Mouse (Mus musculus) stomach, postnatal 0 days (tissue): ENCODE results near the gene Wnt1. TPM values are rescaled to one million over a fixed set of nuclear protein-coding genes. Genes with fewer than 3 reads are reported as not detected.
A peak's percentile ranks its signal among the peaks of the same experiment; 100 is the strongest.

Experiments
- ATAC-seq: fragments of 200-750 bp; cut with Nextera tagmentation; 2 replicates; pipeline ENCODE4 v1.8.0; 2017; ENCODE audit not compliant: low FRiP score, low TSS enrichment
- DNase-seq: peaks from one replicate; pipeline ENCODE4 v3.0.0-alpha.2; 2016; ENCODE audit warnings: low spot score
- H3K27ac ChIP-seq: fragments of 300-500 bp; sonication (generic); replicated peaks from 2 replicates; pipeline ENCODE4 v1.5.1; 2014; ENCODE audit warnings: mild to moderate bottlenecking, control low read depth
- H3K27me3 ChIP-seq: fragments of 300-500 bp; sonication (generic); 2 replicates; pipeline ENCODE4 v1.6.1; 2014; ENCODE audit warnings: low read length; ENCODE audit not compliant: control insufficient read depth, insufficient read depth
- H3K36me3 ChIP-seq: fragments of 300-500 bp; sonication (generic); 2 replicates; pipeline ENCODE4 v1.6.1; 2014; ENCODE audit warnings: low read length, mixed read lengths; ENCODE audit not compliant: control insufficient read depth, insufficient read depth
- H3K4me1 ChIP-seq: fragments of 300-500 bp; sonication (generic); replicated peaks from 2 replicates; pipeline ENCODE4 v1.6.1; 2014; ENCODE audit warnings: antibody characterized with exemption; ENCODE audit not compliant: control insufficient read depth, insufficient read depth
- H3K4me2 ChIP-seq: fragments of 300-500 bp; sonication (generic); replicated peaks from 2 replicates; pipeline ENCODE4 v1.6.1; 2014; ENCODE audit warnings: low read depth, mild to moderate bottlenecking, control low read depth, moderate library complexity
- H3K4me3 ChIP-seq: fragments of 300-500 bp; sonication (generic); 2 replicates; pipeline ENCODE4 v1.5.1; 2014; ENCODE audit warnings: low read depth, low read length, control low read depth
- H3K9ac ChIP-seq: fragments of 300-500 bp; sonication (generic); 2 replicates; pipeline ENCODE4 v1.6.1; 2014; ENCODE audit warnings: mild to moderate bottlenecking, low read length, control low read depth, mixed read lengths
- H3K9me3 ChIP-seq: fragments of 300-500 bp; sonication (generic); 2 replicates; pipeline ENCODE4 v1.6.1; 2016; ENCODE audit warnings: low read length; ENCODE audit not compliant: control insufficient read depth
- CTCF ChIP-seq: IDR thresholded peaks from 2 replicates; pipeline ENCODE4 v1.5.1; 2016; ENCODE audit warnings: antibody characterized with exemption, low read depth, mild to moderate bottlenecking, moderate library complexity
- EP300 ChIP-seq: optimal IDR thresholded peaks from 2 replicates; pipeline ENCODE3; 2016; ENCODE audit warnings: antibody characterized with exemption
- WGBS: fragments of 180-500 bp; shearing (Covaris S2); extraction: QIAGEN DNeasy Blood & Tissue Kit; methylation state at CpG from one replicate; pipeline ENCODE4 v1.1.7; 2014; 5-methylcytosine and 5-hydroxymethylcytosine counted together
- polyA plus RNA-seq: library from polyadenylated mRNA; unstranded; fragments of >200 nt; fragmentation: Nextera tagmentation; extraction: Ambion mirVana; gene quantifications from 2 replicates; pipeline ENCODE4 v1.2.1, GENCODE M21; 2015

Gene Wnt1
- polyA plus RNA-seq, 1 experiment from 2014 or later, result not detected

DNA sequence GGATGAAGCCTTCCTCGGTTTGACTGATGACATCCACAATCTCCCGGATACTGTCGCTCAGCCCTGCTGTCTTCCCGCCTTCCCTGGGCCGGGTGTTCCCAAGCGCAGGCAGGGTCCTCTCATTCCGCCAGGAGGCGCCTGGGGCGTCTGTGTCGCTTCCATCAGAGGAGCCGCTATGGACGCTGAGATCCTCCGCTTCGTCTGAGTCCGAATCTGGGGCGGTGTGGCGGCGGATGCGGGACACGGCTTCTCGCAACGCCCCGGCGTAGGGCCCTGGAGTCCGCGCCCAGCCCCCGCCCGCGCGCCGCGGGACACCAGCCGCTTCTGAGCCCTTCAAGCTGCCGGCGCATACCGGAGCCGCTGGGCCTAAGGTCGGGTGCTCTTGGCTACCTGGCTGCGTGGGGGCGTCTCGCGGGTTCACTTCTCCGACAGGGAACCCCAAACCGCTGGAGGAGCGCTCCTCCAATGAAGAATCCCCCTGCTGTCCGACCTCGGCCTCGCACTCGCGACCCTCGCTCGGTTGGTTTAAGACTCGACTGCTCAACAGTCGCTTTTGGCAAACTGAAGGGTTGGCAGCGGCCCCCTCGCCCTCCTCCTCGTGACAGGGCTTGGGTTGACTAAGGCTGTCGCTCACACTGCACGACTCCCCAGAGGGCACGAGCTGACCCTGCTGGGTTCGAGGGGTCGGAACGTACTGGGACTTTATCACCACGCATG, 15.8 kb downstream of the Wnt1 start:
- H3K36me3 ChIP-seq, result no peaks in the 10 kb centered on the region
- no peaks in the 10 kb centered on the region for H3K9me3 ChIP-seq
- H3K27me3 ChIP-seq, result peaks cover 23% of the 10 kb centered on the region
- WGBS, result 3% methylated on average over 63 of the region's 64 CpGs
- H3K4me1 ChIP-seq, result peaks cover 2% of the 10 kb centered on the region; the same call in 1 of the 2 replicates
- peak overlapping the region; percentile 45 for H3K4me3 ChIP-seq
- peak overlapping the region; percentile 52; the same call in 1 of the 2 replicates for H3K9ac ChIP-seq
- H3K4me2 ChIP-seq, result peak overlapping the region; percentile 79
- H3K27ac ChIP-seq, result no peak overlapping the region
- DNase-seq (peak; percentile 78), ATAC-seq (0 out of 2 replicates have a peak, but pooled peaks have one; percentile 43)
- TF ChIP-seq CTCF (peak; percentile 76), EP300 (no peak)

- Histone ChIP-seq H3K4me1 (peaks cover 2% of the 10 kb centered on the region; the same call in 1 of the 2 replicates), H3K9me3 (no peaks in the 10 kb centered on the region), H3K27ac (no peak overlapping the region), H3K36me3 (no peaks in the 10 kb centered on the region), H3K4me2 (peak overlapping the region; percentile 57), H3K27me3 (peaks cover 17% of the 10 kb centered on the region), H3K9ac (no peak overlapping the region), H3K4me3 (peak overlapping the region; percentile 45)
- 33% methylated on average over 30 of the region's 30 CpGs for WGBS
- DNase-seq (no peak), ATAC-seq (peak; percentile 3; the same call in 1 of the 2 replicates)
- TF ChIP-seq EP300 (no peak), CTCF (no peak)
Observed at GRCm38 (mm10) chr15:98806071-98806808, 16.6 kb downstream of the Wnt1 start.

GRCm38 (mm10) chr15:98806809-98807770, 17.4 kb downstream of the Wnt1 start:
- Histone ChIP-seq H3K9me3 (no peaks in the 10 kb centered on the region), H3K36me3 (no peaks in the 10 kb centered on the region), H3K27ac (no peak overlapping the region), H3K27me3 (peaks cover 16% of the 10 kb centered on the region; the same call in 1 of the 2 replicates), H3K4me3 (peak overlapping the region; percentile 34), H3K4me1 (peaks cover 2% of the 10 kb centered on the region; the same call in 1 of the 2 replicates), H3K4me2 (peak overlapping the region; percentile 57), H3K9ac (no peak overlapping the region)
- 4% methylated on average over 55 of the region's 58 CpGs for WGBS
- TF ChIP-seq EP300 (no peak), CTCF (no peak)
- ATAC-seq (peak; percentile 33; the same call in 1 of the 2 replicates), DNase-seq (peak; percentile 57)

DNA sequence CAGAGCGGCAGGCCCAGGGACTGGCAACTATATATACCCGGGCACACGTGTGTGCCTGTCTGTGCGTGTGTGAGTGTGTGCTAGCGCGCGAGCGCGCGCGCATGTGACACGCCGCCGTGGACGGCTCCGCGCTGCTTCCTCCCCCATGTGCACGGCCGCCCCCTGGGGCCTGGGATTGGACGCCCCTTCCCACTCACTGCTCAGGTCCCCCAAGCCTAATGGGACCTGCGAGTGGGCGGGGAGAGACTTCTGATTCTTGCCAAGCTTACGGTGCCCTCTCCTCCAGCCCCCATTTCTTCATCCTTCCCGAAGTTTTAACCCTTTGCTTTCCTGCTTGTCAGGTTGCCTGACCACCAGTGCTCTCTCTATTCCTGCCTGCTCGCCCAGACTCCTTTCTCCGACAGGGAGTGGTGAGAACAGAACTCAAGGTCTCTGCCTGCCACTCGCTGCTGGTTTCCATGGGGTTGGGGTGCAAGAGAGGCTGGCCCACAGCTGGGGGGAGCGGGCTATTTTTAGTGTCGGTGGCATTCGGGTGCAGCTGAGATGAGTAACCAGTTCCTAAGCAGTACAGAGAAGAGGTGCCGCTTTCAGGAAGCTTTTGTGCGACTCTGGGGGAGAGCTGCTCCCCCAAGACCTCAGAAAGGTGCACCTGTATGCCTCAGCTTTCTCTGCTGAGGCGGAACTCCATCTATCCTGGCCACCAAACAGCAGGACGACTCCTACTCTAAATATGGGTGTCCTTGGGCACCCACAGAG, 18.4 kb downstream of the Wnt1 start:
- H3K4me2 ChIP-seq, result peak overlapping the region; percentile 57
- H3K4me1 ChIP-seq, result peaks cover 2% of the 10 kb centered on the region; the same call in 1 of the 2 replicates
- peak overlapping the region; percentile 24; the same call in 1 of the 2 replicates for H3K9ac ChIP-seq
- TF ChIP-seq EP300, result no peak
- peak; percentile 19; the same call in 1 of the 2 replicates for TF ChIP-seq CTCF
- ATAC-seq (peak; percentile 33; the same call in 1 of the 2 replicates), DNase-seq (peak; percentile 48)
- 1% methylated on average over 26 of the region's 34 CpGs for WGBS
- H3K9me3 ChIP-seq, result no peaks in the 10 kb centered on the region
- peaks cover 14% of the 10 kb centered on the region; the same call in 1 of the 2 replicates for H3K27me3 ChIP-seq
- peaks cover 4% of the 10 kb centered on the region for H3K36me3 ChIP-seq
- H3K4me3 ChIP-seq, result peak overlapping the region; percentile 34
- H3K27ac ChIP-seq, result no peak overlapping the region

- Histone ChIP-seq H3K4me2 (0 out of 2 replicates have a peak overlapping the region, but pooled peaks have one; percentile 57), H3K4me3 (peak overlapping the region; percentile 34; the same call in 1 of the 2 replicates), H3K36me3 (peaks cover 6% of the 10 kb centered on the region), H3K9ac (no peak overlapping the region), H3K4me1 (peaks cover 2% of the 10 kb centered on the region; the same call in 1 of the 2 replicates), H3K27ac (no peak overlapping the region), H3K27me3 (peaks cover 14% of the 10 kb centered on the region; the same call in 1 of the 2 replicates), H3K9me3 (no peaks in the 10 kb centered on the region)
- 16% methylated on average over 6 of the region's 6 CpGs for WGBS
- ATAC-seq, result no peak
- TF ChIP-seq CTCF, result no peak
- TF ChIP-seq EP300, result no peak
- no peak for DNase-seq
Observed at GRCm38 (mm10) chr15:98808651-98809134, 19.0 kb downstream of the Wnt1 start.
